Mouse (Mus musculus): ENCODE measurements around the gene Hddc2.
"Not testable (repeated sequence)": the region's sequence is repeated elsewhere in the genome, so short reads cannot be mapped to it uniquely, and the experiment has no call there.

The Hddc2 gene

GRCm38 (mm10) chr10:31354141-31354540, 41.0 kb downstream of the Hddc2 start:
- no peak for DNase-seq (ENCODE audit: extremely low spot score)

GRCm38 (mm10) chr10:31354886-31355461, 41.8 kb downstream of the Hddc2 start:
- DNase-seq (ENCODE audit: extremely low spot score), result no peak

GRCm38 (mm10) chr10:31359749-31360148, 46.6 kb downstream of the Hddc2 start:
- no peak for DNase-seq (ENCODE audit: extremely low spot score)

- DNase-seq (ENCODE audit: extremely low spot score), result not testable (repeated sequence)
Measured at GRCm38 (mm10) chr10:31370200-31370599, 57.0 kb downstream of the Hddc2 start.
